8 mouse cellular contexts compared by ENCODE assay signal in genomic region chr13:60176776-60177105, GRCm38 (mm10). TPM values are rescaled to one million over a fixed set of nuclear protein-coding genes. Genes with fewer than 3 reads are reported as not detected.
DNase-seq lines count a peak whose midpoint lies in the region; ATAC-seq lines count a peak whose summit lies in the region.

No protein-coding gene starts in this region.

- peak overlapping the region; percentile 99 for H3K27ac ChIP-seq in kidney, embryonic 15.5 days
- H3K27ac ChIP-seq in brown adipose tissue, adult 24 weeks (replicated peaks; ENCODE audit: low read depth, low read length) = peak overlapping the region; percentile 77
- H3K27ac ChIP-seq in hindbrain, embryonic 14.5 days = peak overlapping the region; percentile 93
- peak overlapping the region; percentile 88 for H3K27ac ChIP-seq in midbrain, embryonic 15.5 days

- H3K4me3 ChIP-seq in kidney, embryonic 15.5 days (replicated peaks) = peak overlapping the region; percentile 87
- H3K4me3 ChIP-seq in brown adipose tissue, adult 24 weeks (ENCODE audit: insufficient read depth, low read depth, low read length) = peak overlapping the region; percentile 74
- peak overlapping the region; percentile 80 for H3K4me3 ChIP-seq in hindbrain, embryonic 14.5 days (replicated peaks; ENCODE audit: low read length)
- H3K4me3 ChIP-seq in midbrain, embryonic 15.5 days = peak overlapping the region; percentile 77

- H3K27me3 ChIP-seq in kidney, embryonic 15.5 days = no peaks in the 10 kb centered on the region
- H3K27me3 ChIP-seq in hindbrain, embryonic 14.5 days (ENCODE audit: control insufficient read depth, insufficient read depth, low read length) = no peaks in the 10 kb centered on the region
- H3K27me3 ChIP-seq in midbrain, embryonic 15.5 days (replicated peaks) = 0 out of 2 replicates have a peak, but pooled peaks cover 5% of the 10 kb centered on the region

- peak overlapping the region; percentile 96 for H3K9ac ChIP-seq in kidney, embryonic 15.5 days
- H3K9ac ChIP-seq in hindbrain, embryonic 14.5 days = peak overlapping the region; percentile 89
- H3K9ac ChIP-seq in midbrain, embryonic 15.5 days = peak overlapping the region; percentile 77

- WGBS in kidney, embryonic 15.5 days = under 1% methylated on average over 53 of the region's 53 CpGs
- under 1% methylated on average over 51 of the region's 53 CpGs for WGBS in hindbrain, embryonic 14.5 days
- under 1% methylated on average over 53 of the region's 53 CpGs for WGBS in midbrain, embryonic 15.5 days

- peaks cover 32% of the 10 kb centered on the region for H3K4me1 ChIP-seq in kidney, embryonic 15.5 days
- H3K4me1 ChIP-seq in brown adipose tissue, adult 24 weeks (ENCODE audit: control insufficient read depth, insufficient read depth, insufficient read length, low read length) = no peaks in the 10 kb centered on the region
- peaks cover 25% of the 10 kb centered on the region for H3K4me1 ChIP-seq in hindbrain, embryonic 14.5 days (replicated peaks; ENCODE audit: control insufficient read depth, insufficient read depth, low read length)
- peaks cover 50% of the 10 kb centered on the region for H3K4me1 ChIP-seq in midbrain, embryonic 15.5 days

- no peaks in the 10 kb centered on the region for H3K9me3 ChIP-seq in kidney, embryonic 15.5 days (replicated peaks)
- no peaks in the 10 kb centered on the region for H3K9me3 ChIP-seq in hindbrain, embryonic 14.5 days (ENCODE audit: control insufficient read depth, low read length)
- no peaks in the 10 kb centered on the region for H3K9me3 ChIP-seq in midbrain, embryonic 15.5 days

- no peaks in the 10 kb centered on the region for H3K36me3 ChIP-seq in kidney, embryonic 15.5 days
- no peaks in the 10 kb centered on the region for H3K36me3 ChIP-seq in hindbrain, embryonic 14.5 days (replicated peaks; ENCODE audit: control insufficient read depth, insufficient read depth)
- H3K36me3 ChIP-seq in midbrain, embryonic 15.5 days (replicated peaks) = no peaks in the 10 kb centered on the region

- DNase-seq in kidney, postnatal 36 days = no peak
- no peak for DNase-seq in hindbrain, embryonic 14.5 days (ENCODE audit: low spot score)
- DNase-seq in layer of hippocampus, postnatal 36 days = no peak
- no peak for DNase-seq in thymus, postnatal 0 days (ENCODE audit: low spot score)
- no peak for DNase-seq in layer of hippocampus, adult 9-10 months (ENCODE audit: low spot score)

- H3K4me2 ChIP-seq in kidney, embryonic 15.5 days = peak overlapping the region; percentile 70
- H3K4me2 ChIP-seq in hindbrain, embryonic 14.5 days (replicated peaks) = peak overlapping the region; percentile 94
- peak overlapping the region; percentile 98 for H3K4me2 ChIP-seq in midbrain, embryonic 15.5 days

- ATAC-seq in kidney, embryonic 15.5 days (replicated peaks; ENCODE audit: low FRiP score) = no peak; the same call in 1 of the 2 replicates
- ATAC-seq in hindbrain, embryonic 14.5 days (ENCODE audit: low FRiP score) = no peak; the same call in 1 of the 2 replicates
- ATAC-seq in midbrain, embryonic 15.5 days (replicated peaks) = no peak

RNA-seq across cellular contexts. Expression of gene Gas1, which starts 0.4 kb away (rescaled TPM):
- 94.2 and 102 TPM in 2 replicates for polyA plus RNA-seq in kidney, embryonic 15.5 days (2015; fragmentation: Nextera tagmentation; extraction: Ambion mirVana)
- 35.6 and 47.5 TPM in 2 replicates for polyA plus RNA-seq in brown adipose tissue, adult 24 weeks (2012; ENCODE audit: insufficient read depth, insufficient read length, missing spikeins)
- 19.3 and 26.0 TPM in 2 replicates for polyA plus RNA-seq in hindbrain, embryonic 14.5 days (2014; fragmentation: Nextera tagmentation; extraction: Ambion mirVana)
- polyA plus RNA-seq in midbrain, embryonic 15.5 days (2015; fragmentation: Nextera tagmentation; extraction: Ambion mirVana) = 15.1 and 23.1 TPM in 2 replicates
- total RNA-seq in layer of hippocampus, postnatal 36 days (2021) = 10 to 100 TPM; 10.1 to 10.3 TPM
- 10.6 and 12.7 TPM in 2 replicates for polyA plus RNA-seq in thymus, postnatal 0 days (2015; fragmentation: Nextera tagmentation; extraction: Ambion mirVana)
